Mouse (Mus musculus) heart, embryonic 14.5 days (tissue): ENCODE data around the gene Gm12184. TPM values are rescaled to one million over a fixed set of nuclear protein-coding genes. Genes with fewer than 3 reads are reported as not detected.
A peak's percentile ranks its signal among the peaks of the same experiment; 100 is the strongest.

Experiments
- ATAC-seq: fragments of 200-750 bp; cut with Nextera tagmentation; 2 replicates; pipeline ENCODE4 v1.8.0; 2017; ENCODE audit warnings: low read depth, moderate TSS enrichment; ENCODE audit not compliant: insufficient number of reproducible peaks, insufficient read depth, low FRiP score
- H3K27ac ChIP-seq, 2 experiments: fragments of 200-500 bp in 1 of 2; fragments of 300-500 bp in 1 of 2; sonication (generic) in 1 of 2; replicated peaks in 1 of 2; 2 replicates each; pipeline ENCODE4 v1.5.1; 2012 to 2014; ENCODE audit warnings: low read depth in 2 of 2, low read length in 2 of 2, control low read depth in 1 of 2, mild to moderate bottlenecking in 1 of 2, mixed read lengths in 1 of 2; ENCODE audit not compliant: control insufficient read depth in 1 of 2, insufficient read depth in 1 of 2
- H3K27me3 ChIP-seq: fragments of 300-500 bp; sonication (generic); 2 replicates; pipeline ENCODE4 v1.6.1; 2014; ENCODE audit warnings: mild to moderate bottlenecking, low read length, control low read depth; ENCODE audit not compliant: control insufficient read depth, insufficient read depth
- H3K36me3 ChIP-seq: fragments of 300-500 bp; sonication (generic); 2 replicates; pipeline ENCODE4 v1.6.1; 2014; ENCODE audit warnings: mild to moderate bottlenecking, control low read depth, low read length, mixed read lengths; ENCODE audit not compliant: control insufficient read depth, insufficient read depth
- H3K4me1 ChIP-seq, 2 experiments: fragments of 200-500 bp in 1 of 2; fragments of 300-500 bp in 1 of 2; sonication (generic) in 1 of 2; 2 replicates each; pipeline ENCODE4 v1.6.1; 2012 to 2014; ENCODE audit warnings: low read length in 2 of 2, control low read depth in 1 of 2, mixed read lengths in 1 of 2; ENCODE audit not compliant: control insufficient read depth in 2 of 2, insufficient read depth in 2 of 2
- H3K4me2 ChIP-seq: fragments of 300-500 bp; sonication (generic); 2 replicates; pipeline ENCODE4 v1.6.1; 2014; ENCODE audit warnings: mild to moderate bottlenecking, low read length
- H3K4me3 ChIP-seq, 2 experiments: fragments of 200-500 bp in 1 of 2; fragments of 300-500 bp in 1 of 2; sonication (generic) in 1 of 2; 2 replicates each; pipeline ENCODE4 v1.5.1; 2012 to 2014; ENCODE audit warnings: low read length in 2 of 2, mild to moderate bottlenecking in 2 of 2, control low read depth in 1 of 2, low read depth in 1 of 2, moderate library complexity in 1 of 2; ENCODE audit not compliant: control insufficient read depth in 1 of 2, insufficient read depth in 1 of 2
- H3K9ac ChIP-seq: fragments of 300-500 bp; sonication (generic); 2 replicates; pipeline ENCODE4 v1.6.1; 2014; ENCODE audit warnings: mild to moderate bottlenecking, low read length
- H3K9me3 ChIP-seq: fragments of 300-500 bp; sonication (generic); 2 replicates; pipeline ENCODE4 v1.6.1; 2016; ENCODE audit warnings: low read length, control low read depth; ENCODE audit not compliant: control insufficient read depth
- WGBS: fragments of 180-500 bp; shearing (Covaris S2); extraction: QIAGEN DNeasy Blood & Tissue Kit; methylation state at CpG from one replicate; pipeline ENCODE4 v1.1.7; 2014; 5-methylcytosine and 5-hydroxymethylcytosine counted together
- polyA plus RNA-seq: library from polyadenylated mRNA; unstranded; fragments of >200 nt; fragmentation: Nextera tagmentation; extraction: Ambion mirVana; gene quantifications from 2 replicates; pipeline ENCODE4 v1.2.1, GENCODE M21; 2014

Gm12184 gene
- polyA plus RNA-seq, 1 experiment from 2014 or later, result 5.7 TPM

DNA sequence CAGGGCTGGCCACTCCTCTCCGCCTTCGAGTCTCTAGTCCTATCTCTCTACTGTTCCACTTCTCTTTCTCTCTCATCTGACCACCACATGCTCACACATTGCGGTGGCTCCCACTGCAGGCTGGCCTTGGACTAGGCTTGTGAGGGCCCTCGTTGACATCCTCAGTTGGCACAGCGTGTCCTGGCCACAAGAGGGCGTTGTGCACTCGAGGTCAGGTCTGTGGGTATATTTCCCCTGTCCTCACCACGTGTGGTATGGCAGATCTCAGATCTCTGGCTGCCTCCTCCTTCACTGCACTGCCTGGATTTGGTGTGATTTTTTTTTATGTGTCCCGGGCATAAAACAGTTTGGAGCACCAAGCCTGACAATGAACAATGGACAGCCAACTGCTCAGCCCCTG lies 49.8 kb downstream of the Gm12184 start:
- ATAC-seq, result no peak
- Histone ChIP-seq H3K4me2 (no peak overlapping the region), H3K27ac (no peak overlapping the region), H3K4me1 (no peaks in the 10 kb centered on the region), H3K9me3 (no peaks in the 10 kb centered on the region), H3K27me3 (no peaks in the 10 kb centered on the region), H3K4me3 (no peak overlapping the region), H3K36me3 (no peaks in the 10 kb centered on the region), H3K9ac (no peak overlapping the region)
- 48% methylated on average over 9 of the region's 9 CpGs for WGBS

DNA sequence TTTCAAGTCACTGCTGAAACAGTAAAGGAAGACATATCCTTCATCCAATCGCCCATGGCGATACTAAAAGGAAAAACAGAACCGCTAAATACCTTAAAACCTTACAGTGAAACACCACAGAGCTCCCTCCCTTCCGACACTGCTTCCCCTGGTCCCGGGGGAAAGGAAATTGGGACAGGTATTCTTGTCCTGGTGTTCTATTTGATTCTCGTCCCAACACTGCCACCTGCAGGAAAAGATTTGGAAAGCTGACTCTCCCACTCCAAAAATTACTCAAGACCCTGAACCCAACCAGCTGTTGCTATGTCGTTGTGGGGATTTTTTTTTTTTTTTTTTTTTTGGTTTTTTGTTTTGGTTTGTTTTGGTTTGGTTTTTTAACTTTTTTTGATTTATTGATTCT lies 51.0 kb downstream of the Gm12184 start:
- no peak for ATAC-seq
- H3K4me2 ChIP-seq, result 0 out of 2 replicates have a peak overlapping the region, but pooled peaks have one; percentile 21
- no peaks in the 10 kb centered on the region for H3K9me3 ChIP-seq

More for the DNA sequence above, 51.0 kb downstream of the Gm12184 start:
- no peak overlapping the region for H3K4me3 ChIP-seq
- H3K27ac ChIP-seq, result no peak overlapping the region
- H3K4me1 ChIP-seq, result no peaks in the 10 kb centered on the region
- WGBS, result 5% methylated on average over 7 of the region's 7 CpGs
- H3K9ac ChIP-seq, result no peak overlapping the region
- H3K27me3 ChIP-seq, result no peaks in the 10 kb centered on the region
- H3K36me3 ChIP-seq, result no peaks in the 10 kb centered on the region

Other genes starting within 250 kb of the Gm12184 start
- gene Rack1, start 26.3 kb downstream of the Gm12184 start, polyA plus RNA-seq, result 462 and 512 TPM in 2 replicates
- 3.2 and 3.8 TPM in 2 replicates for gene Trim41, start 9.3 kb downstream of the Gm12184 start, polyA plus RNA-seq
- gene Trim7, start 515 bp downstream of the Gm12184 start, polyA plus RNA-seq, result 1.4 and 1.5 TPM in 2 replicates
- 10.2 and 11.0 TPM in 2 replicates for gene Irgm1, start 45.0 kb upstream of the Gm12184 start, polyA plus RNA-seq
- gene Gm5431, start 75.6 kb upstream of the Gm12184 start, polyA plus RNA-seq, result 0.30 TPM in 1 of 2 replicates, not detected in the other
- gene Psme2b, start 119.5 kb upstream of the Gm12184 start, polyA plus RNA-seq, result 2.0 and 2.2 TPM in 2 replicates
- gene Olfr56, start 152.2 kb upstream of the Gm12184 start, polyA plus RNA-seq, result not detected in 2 replicates
- 0.57 and 0.59 TPM in 2 replicates for gene 9930111J21Rik1, start 152.7 kb upstream of the Gm12184 start, polyA plus RNA-seq
- gene Gm12185, start 165.6 kb upstream of the Gm12184 start, polyA plus RNA-seq, result not detected in 2 replicates
- 0.18 TPM in 1 of 2 replicates, not detected in the other for gene Tgtp1, start 167.5 kb upstream of the Gm12184 start, polyA plus RNA-seq
- gene 9930111J21Rik2, start 224.6 kb upstream of the Gm12184 start, polyA plus RNA-seq, result 0.26 and 1.00 TPM in 2 replicates
- 0.09 TPM in 1 of 2 replicates, not detected in the other for gene Tgtp2, start 237.6 kb upstream of the Gm12184 start, polyA plus RNA-seq
- 0.98 and 1.3 TPM in 2 replicates for gene Ifi47, start 249.9 kb upstream of the Gm12184 start, polyA plus RNA-seq